Mouse (Mus musculus) T-cell, adult 2 months (primary cell): Measurements from ENCODE around the gene Scnn1g.

Experiments
- DNase-seq: peaks from one replicate; pipeline ENCODE4 v3.0.0; 2022; ENCODE audit warnings: low spot score

Gene Scnn1g

GRCm38 (mm10) chr7:121734171-121734831 is at the start of gene Scnn1g:
TSS of gene Scnn1g (plus strand) at chr7:121734479.
- DNase-seq = peak; percentile 66

GRCm38 (mm10) chr7:121685140-121685984 is 48.9 kb upstream of the Scnn1g start:
- DNase-seq = no peak

- no peak for DNase-seq
These were observed 44.9 kb upstream of the Scnn1g start for GRCm38 (mm10) chr7:121689338-121689737.

- DNase-seq = no peak
These were observed 42.5 kb upstream of the Scnn1g start for GRCm38 (mm10) chr7:121691803-121692202.

GRCm38 (mm10) chr7:121697170-121697569 is 37.1 kb upstream of the Scnn1g start:
- DNase-seq = no peak

- DNase-seq = no peak
These were observed 36.7 kb upstream of the Scnn1g start for GRCm38 (mm10) chr7:121697574-121697973.

GRCm38 (mm10) chr7:121699218-121699617 is 35.1 kb upstream of the Scnn1g start:
- no peak for DNase-seq

GRCm38 (mm10) chr7:121700480-121700879 is 33.8 kb upstream of the Scnn1g start:
- DNase-seq = no peak

GRCm38 (mm10) chr7:121701983-121702382 is 32.3 kb upstream of the Scnn1g start:
- no peak for DNase-seq

- no peak for DNase-seq
These were observed 29.2 kb upstream of the Scnn1g start for GRCm38 (mm10) chr7:121705051-121705450.

- peak; percentile 31 for DNase-seq
These were observed 27.7 kb upstream of the Scnn1g start for GRCm38 (mm10) chr7:121706411-121707072.

- DNase-seq = peak; percentile 94
These were observed 27.1 kb upstream of the Scnn1g start, which contains the start of gene Usp31 for GRCm38 (mm10) chr7:121707073-121707667. TSS of gene Usp31 (minus strand) at chr7:121707253.

GRCm38 (mm10) chr7:121711171-121711570 is 23.1 kb upstream of the Scnn1g start:
- DNase-seq = no peak

- DNase-seq = no peak
These were observed 17.2 kb upstream of the Scnn1g start for GRCm38 (mm10) chr7:121717031-121717430.

- no peak for DNase-seq
These were observed 4.1 kb upstream of the Scnn1g start for GRCm38 (mm10) chr7:121730225-121730624.

GRCm38 (mm10) chr7:121737511-121738415 is 3.5 kb downstream of the Scnn1g start:
- DNase-seq = no peak

GRCm38 (mm10) chr7:121750244-121750643 is 16.0 kb downstream of the Scnn1g start:
- no peak for DNase-seq

GRCm38 (mm10) chr7:121754748-121755147 is 20.5 kb downstream of the Scnn1g start:
- DNase-seq = no peak

GRCm38 (mm10) chr7:121763328-121763727 is 29.0 kb downstream of the Scnn1g start:
- no peak for DNase-seq

GRCm38 (mm10) chr7:121767900-121768299 is 33.6 kb downstream of the Scnn1g start:
- DNase-seq = no peak

- DNase-seq = no peak
These were observed 34.7 kb downstream of the Scnn1g start for GRCm38 (mm10) chr7:121768983-121769382.
